Mouse (Mus musculus) hindbrain, embryonic 15.5 days (tissue): ENCODE results near the gene Tmprss2. TPM values are rescaled to one million over a fixed set of nuclear protein-coding genes. Genes with fewer than 3 reads are reported as not detected.
A peak's percentile ranks its signal among the peaks of the same experiment; 100 is the strongest.

ENCODE experiments used
- ATAC-seq: fragments of 200-750 bp; cut with Nextera tagmentation; 2 replicates; pipeline ENCODE4 v1.8.0; 2017; ENCODE audit warnings: low read depth, moderate number of reproducible peaks, moderate TSS enrichment; ENCODE audit not compliant: low FRiP score
- H3K27ac ChIP-seq: fragments of 300-500 bp; sonication (generic); replicated peaks from 2 replicates; pipeline ENCODE4 v1.5.1; 2015; ENCODE audit warnings: mild to moderate bottlenecking, inconsistent platforms
- H3K27me3 ChIP-seq: fragments of 300-500 bp; sonication (generic); 2 replicates; pipeline ENCODE4 v1.6.1; 2015; ENCODE audit warnings: control low read depth, inconsistent platforms
- H3K36me3 ChIP-seq: fragments of 300-500 bp; sonication (generic); 2 replicates; pipeline ENCODE4 v1.6.1; 2015; ENCODE audit warnings: control low read depth, inconsistent platforms
- H3K4me1 ChIP-seq: fragments of 300-500 bp; sonication (generic); replicated peaks from 2 replicates; pipeline ENCODE4 v1.6.1; 2015; ENCODE audit warnings: control low read depth, inconsistent platforms
- H3K4me2 ChIP-seq: fragments of 300-500 bp; sonication (generic); 2 replicates; pipeline ENCODE4 v1.6.1; 2015; ENCODE audit warnings: moderate library complexity, mild to moderate bottlenecking, inconsistent platforms
- H3K4me3 ChIP-seq: fragments of 300-500 bp; sonication (generic); 2 replicates; pipeline ENCODE4 v1.5.1; 2015; ENCODE audit warnings: mild to moderate bottlenecking, inconsistent platforms
- H3K9ac ChIP-seq: fragments of 300-500 bp; sonication (generic); 2 replicates; pipeline ENCODE4 v1.6.1; 2015; ENCODE audit warnings: inconsistent platforms
- H3K9me3 ChIP-seq: fragments of 300-500 bp; sonication (generic); 2 replicates; pipeline ENCODE4 v1.6.1; 2016; ENCODE audit warnings: control low read depth, inconsistent platforms
- WGBS: fragments of 180-500 bp; shearing (Covaris S2); methylation state at CpG from one replicate; pipeline ENCODE4 v1.1.7; 2015; 5-methylcytosine and 5-hydroxymethylcytosine counted together
- polyA plus RNA-seq: library from polyadenylated mRNA; unstranded; fragments of >200 nt; fragmentation: Nextera tagmentation; extraction: Ambion mirVana; gene quantifications from 2 replicates; pipeline ENCODE4 v1.2.1, GENCODE M21; 2015

The Tmprss2 gene
- polyA plus RNA-seq, 1 experiment from 2014 or later: 0.13 TPM

DNA sequence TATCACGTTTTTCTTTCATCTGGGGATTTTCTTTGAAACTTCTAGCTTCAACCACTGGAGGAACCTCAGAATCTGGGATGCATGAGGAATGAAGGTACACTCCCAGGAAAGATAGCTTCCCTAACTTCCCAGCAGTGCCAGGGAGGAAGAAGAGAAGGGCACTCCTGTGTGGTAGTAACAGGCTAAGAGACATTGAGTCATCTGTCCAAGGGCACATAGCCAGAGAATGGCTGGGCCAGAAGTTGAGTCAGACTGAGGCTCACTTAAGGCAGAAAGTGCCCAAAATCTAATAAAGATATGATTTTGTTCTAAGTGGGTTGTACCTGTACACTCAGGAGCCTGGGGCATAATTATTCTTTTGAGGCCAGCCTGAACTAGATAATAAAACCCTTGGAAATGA is 41.6 kb downstream of the Tmprss2 start:
- Histone ChIP-seq H3K36me3 (no peaks in the 10 kb centered on the region), H3K4me1 (no peaks in the 10 kb centered on the region), H3K4me3 (no peak overlapping the region), H3K27ac (no peak overlapping the region), H3K9ac (no peak overlapping the region), H3K9me3 (no peaks in the 10 kb centered on the region), H3K27me3 (no peaks in the 10 kb centered on the region), H3K4me2 (no peak overlapping the region)
- WGBS: 62% methylated on average over 1 of the region's 1 CpGs
- no peak for ATAC-seq

DNA sequence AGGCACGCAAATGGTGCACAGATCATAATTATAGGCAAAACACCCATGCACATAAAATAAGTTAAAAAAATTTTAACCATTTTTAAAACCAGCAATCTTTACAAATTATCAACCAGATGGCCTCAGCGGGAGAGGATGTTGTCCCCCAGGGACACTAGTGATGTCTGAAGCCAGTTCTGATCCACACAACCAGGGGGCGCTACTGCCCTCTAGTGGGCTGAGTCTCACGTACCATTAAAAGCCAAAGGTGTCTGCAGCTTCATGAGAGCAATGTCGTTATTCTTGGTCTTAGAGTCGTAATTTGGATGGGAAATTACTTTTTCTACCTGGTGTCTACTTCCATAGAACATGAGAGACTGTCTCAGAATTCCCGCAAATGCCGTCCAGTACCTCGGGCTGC is 42.3 kb downstream of the Tmprss2 start:
- Histone ChIP-seq H3K4me1 (no peaks in the 10 kb centered on the region), H3K9me3 (no peaks in the 10 kb centered on the region), H3K27me3 (no peaks in the 10 kb centered on the region), H3K36me3 (no peaks in the 10 kb centered on the region), H3K27ac (no peak overlapping the region), H3K4me3 (no peak overlapping the region), H3K9ac (no peak overlapping the region), H3K4me2 (no peak overlapping the region)
- WGBS: 70% methylated on average over 9 of the region's 9 CpGs
- ATAC-seq: no peak

DNA sequence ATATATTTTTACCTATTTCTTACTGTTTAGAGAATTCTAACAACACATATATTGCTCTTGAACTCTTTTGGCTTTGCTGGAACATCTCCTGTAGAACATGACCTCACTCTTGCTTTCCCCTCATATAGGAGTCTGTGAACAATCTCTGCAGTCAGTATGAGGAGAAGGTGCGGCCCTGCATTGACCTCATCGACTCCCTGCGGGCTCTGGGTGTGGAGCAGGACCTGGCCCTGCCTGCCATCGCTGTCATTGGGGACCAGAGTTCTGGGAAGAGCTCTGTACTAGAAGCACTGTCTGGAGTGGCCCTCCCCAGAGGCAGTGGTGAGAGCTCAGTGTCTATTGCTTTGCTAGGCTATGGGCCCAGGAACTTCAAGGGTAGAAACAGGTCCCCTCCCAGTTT is 66.7 kb downstream of the Tmprss2 start:
- H3K9ac ChIP-seq: no peak overlapping the region
- 83% methylated on average over 4 of the region's 4 CpGs for WGBS
- H3K27me3 ChIP-seq: no peaks in the 10 kb centered on the region
- no peaks in the 10 kb centered on the region for H3K9me3 ChIP-seq
- H3K4me1 ChIP-seq: no peaks in the 10 kb centered on the region
- no peak overlapping the region for H3K4me2 ChIP-seq
- no peak for ATAC-seq
- no peak overlapping the region for H3K27ac ChIP-seq
- H3K36me3 ChIP-seq: no peaks in the 10 kb centered on the region
- H3K4me3 ChIP-seq: no peak overlapping the region

DNA sequence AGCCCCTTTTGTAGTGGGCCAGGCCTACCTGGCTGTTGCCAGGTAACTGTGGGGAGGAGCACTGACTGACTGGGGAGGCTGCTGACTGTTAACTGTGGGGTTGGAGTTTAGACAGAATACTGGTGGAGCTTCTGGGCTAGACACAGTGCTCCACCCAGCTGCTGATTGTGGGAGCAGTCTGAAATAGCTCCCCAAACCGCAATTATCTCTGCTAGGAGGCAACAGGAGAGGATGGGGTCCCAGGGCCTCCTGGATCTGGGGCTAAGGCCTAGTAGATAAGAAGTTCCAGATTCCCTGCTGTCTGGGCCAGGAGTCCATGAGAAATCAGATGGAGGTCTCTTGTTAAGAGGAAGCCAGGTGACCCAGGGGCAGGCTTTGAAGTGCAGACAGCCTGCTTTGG is 74.1 kb downstream of the Tmprss2 start:
- H3K4me3 ChIP-seq: no peak overlapping the region
- H3K27me3 ChIP-seq: no peaks in the 10 kb centered on the region
- H3K9me3 ChIP-seq: no peaks in the 10 kb centered on the region
- no peak overlapping the region for H3K9ac ChIP-seq
- H3K36me3 ChIP-seq: no peaks in the 10 kb centered on the region
- H3K4me1 ChIP-seq: peaks cover 10% of the 10 kb centered on the region; the same call in 1 of the 2 replicates
- 64% methylated on average over 1 of the region's 1 CpGs for WGBS
- 0 out of 2 replicates have a peak overlapping the region, but pooled peaks have one; percentile 9 for H3K4me2 ChIP-seq
- no peak overlapping the region for H3K27ac ChIP-seq
- ATAC-seq: no peak

DNA sequence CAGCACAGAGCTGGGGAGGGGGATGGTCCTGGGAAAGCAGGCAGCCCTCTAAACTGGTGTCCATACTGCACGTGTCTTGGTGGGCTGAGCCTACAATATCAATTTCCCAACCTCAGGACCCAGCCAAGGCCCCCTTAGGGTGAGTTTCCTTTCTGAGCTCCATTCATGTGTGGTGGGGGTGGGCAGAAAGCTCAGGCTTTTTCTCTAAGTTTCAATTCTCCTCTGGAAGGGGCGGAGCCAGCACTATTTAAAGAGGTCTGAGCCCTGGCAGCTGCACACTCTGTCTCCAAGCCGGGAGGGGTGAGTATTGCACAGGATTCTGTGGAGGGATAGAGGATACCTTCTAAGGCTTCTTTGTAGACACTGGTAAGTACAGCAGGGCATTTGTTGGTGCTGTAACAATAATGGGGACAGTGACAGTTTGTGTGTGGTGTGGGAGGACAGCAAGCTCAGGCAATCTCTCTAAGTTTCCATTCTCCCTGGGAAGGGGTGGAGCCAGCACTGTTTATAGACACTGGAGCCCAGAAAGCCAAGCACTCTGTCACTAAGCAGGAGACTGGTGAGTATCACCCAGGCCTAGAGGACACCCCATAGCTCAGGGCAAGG is 75.1 kb downstream of the Tmprss2 start:
- Histone ChIP-seq H3K36me3 (no peaks in the 10 kb centered on the region), H3K9ac (no peak overlapping the region), H3K4me3 (no peak overlapping the region), H3K9me3 (no peaks in the 10 kb centered on the region), H3K27me3 (no peaks in the 10 kb centered on the region), H3K4me2 (peak overlapping the region; percentile 30; the same call in 1 of the 2 replicates), H3K4me1 (peaks cover 10% of the 10 kb centered on the region; the same call in 1 of the 2 replicates), H3K27ac (peak overlapping the region; percentile 64)
- peak; percentile 83 for ATAC-seq
- 8% methylated on average over 3 of the region's 3 CpGs for WGBS

DNA sequence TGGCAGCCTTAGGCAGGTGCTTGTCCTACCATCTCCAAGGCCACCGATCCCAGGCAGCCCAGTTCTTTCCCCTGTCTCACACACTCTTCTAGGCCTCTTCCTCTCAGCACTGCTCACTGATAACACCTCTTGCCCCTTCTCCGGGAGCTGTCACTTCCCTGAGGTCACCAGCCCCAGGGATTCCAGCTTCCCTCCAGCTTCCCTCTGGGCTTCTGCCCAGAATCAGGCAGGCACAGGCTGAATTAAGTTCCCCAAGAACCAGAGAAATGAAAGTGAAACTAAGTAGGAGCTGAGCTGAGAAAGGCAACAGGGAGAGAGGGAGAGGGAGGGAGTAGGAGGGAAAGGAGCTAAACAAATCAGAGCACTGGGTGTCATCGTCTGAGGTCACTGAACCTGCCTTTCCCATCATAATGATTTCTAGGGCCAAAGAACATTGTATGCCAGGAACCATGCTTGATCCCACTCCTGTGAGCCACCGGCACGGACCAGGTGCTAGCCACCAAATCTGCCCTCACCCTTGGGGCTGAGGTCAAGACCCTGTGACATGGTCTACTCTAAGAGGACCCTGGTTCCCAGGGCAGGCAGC is 76.0 kb downstream of the Tmprss2 start:
- no peak overlapping the region for H3K9ac ChIP-seq
- H3K27me3 ChIP-seq: no peaks in the 10 kb centered on the region
- ATAC-seq: peak; percentile 17; the same call in 1 of the 2 replicates
- H3K4me2 ChIP-seq: peak overlapping the region; percentile 22
- H3K27ac ChIP-seq: peak overlapping the region; percentile 64
- no peaks in the 10 kb centered on the region for H3K9me3 ChIP-seq
- no peak overlapping the region for H3K4me3 ChIP-seq
- H3K4me1 ChIP-seq: peaks cover 10% of the 10 kb centered on the region; the same call in 1 of the 2 replicates
- no peaks in the 10 kb centered on the region for H3K36me3 ChIP-seq
- 45% methylated on average over 5 of the region's 5 CpGs for WGBS

DNA sequence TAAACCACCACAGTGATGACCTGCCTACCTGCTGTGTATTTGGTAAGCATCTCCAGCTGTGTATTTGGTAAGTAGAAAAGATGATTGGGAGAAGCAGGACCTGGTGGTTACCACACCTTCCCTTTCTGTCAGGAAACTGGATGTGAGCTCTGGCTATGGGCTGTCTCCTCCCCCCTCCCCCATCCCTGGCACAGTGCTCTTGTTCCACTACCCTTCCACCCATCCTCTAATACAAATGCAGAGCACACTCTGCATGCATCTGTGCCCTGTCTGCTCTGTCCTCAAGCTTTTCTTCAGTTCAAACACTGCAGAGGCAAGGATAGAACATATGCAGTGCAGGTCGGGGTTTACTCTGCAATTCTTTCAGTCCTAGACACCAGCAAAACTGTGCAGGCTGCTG is 76.5 kb downstream of the Tmprss2 start:
- H3K9me3 ChIP-seq: no peaks in the 10 kb centered on the region
- no peaks in the 10 kb centered on the region for H3K36me3 ChIP-seq
- no peaks in the 10 kb centered on the region for H3K27me3 ChIP-seq
- H3K27ac ChIP-seq: no peak overlapping the region; the same call in 1 of the 2 replicates
- H3K9ac ChIP-seq: no peak overlapping the region
- H3K4me1 ChIP-seq: peaks cover 10% of the 10 kb centered on the region; the same call in 1 of the 2 replicates
- no peak overlapping the region for H3K4me3 ChIP-seq
- peak overlapping the region; percentile 22 for H3K4me2 ChIP-seq
- peak; percentile 40; the same call in 1 of the 2 replicates for ATAC-seq
- 36% methylated on average over 1 of the region's 1 CpGs for WGBS

DNA sequence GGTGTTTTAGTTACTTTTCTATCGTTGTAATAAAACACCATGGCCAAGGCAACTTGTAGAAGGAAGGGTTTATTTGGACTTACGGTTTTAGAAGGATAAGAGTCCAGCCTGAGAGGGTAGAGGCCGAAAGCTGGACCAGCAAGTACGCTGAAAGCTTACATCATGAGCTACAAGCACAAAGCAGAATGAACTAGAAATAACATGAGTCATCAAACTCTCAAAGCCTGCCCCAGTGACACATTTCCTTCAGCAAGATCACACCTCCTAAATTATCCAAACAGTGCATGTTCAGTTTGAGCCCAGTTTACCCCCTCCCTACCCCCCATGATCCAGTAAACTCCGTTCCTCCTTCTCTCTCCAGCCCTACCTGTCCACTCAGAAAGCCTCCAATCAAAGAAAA is 77.2 kb downstream of the Tmprss2 start:
- H3K27ac ChIP-seq: no peak overlapping the region
- no peak for ATAC-seq
- H3K4me1 ChIP-seq: peaks cover 10% of the 10 kb centered on the region; the same call in 1 of the 2 replicates
- 94% methylated on average over 5 of the region's 5 CpGs for WGBS
- H3K27me3 ChIP-seq: no peaks in the 10 kb centered on the region
- no peaks in the 10 kb centered on the region for H3K9me3 ChIP-seq
- H3K36me3 ChIP-seq: no peaks in the 10 kb centered on the region
- no peak overlapping the region for H3K4me3 ChIP-seq
- H3K4me2 ChIP-seq: no peak overlapping the region
- H3K9ac ChIP-seq: no peak overlapping the region

DNA sequence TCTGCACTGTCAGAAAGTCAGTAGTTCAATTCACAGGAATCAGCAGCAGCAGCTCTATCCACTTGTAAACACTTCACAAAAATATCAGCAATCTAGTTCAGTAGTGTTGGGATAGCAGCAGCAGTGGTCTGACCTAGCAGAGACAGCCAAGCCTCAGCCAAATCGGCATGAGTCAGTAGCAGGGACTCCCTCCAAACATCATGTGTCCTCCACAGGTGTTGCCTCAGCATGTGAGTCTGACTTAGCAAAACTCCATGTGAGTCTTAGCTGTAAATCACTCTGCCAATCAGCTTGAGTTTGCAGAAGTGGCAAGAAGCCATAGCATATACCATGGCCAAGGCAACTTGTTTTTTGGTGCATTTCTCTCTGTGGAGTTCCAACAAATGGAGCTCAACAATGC is 77.9 kb downstream of the Tmprss2 start:
- Histone ChIP-seq H3K27me3 (no peaks in the 10 kb centered on the region), H3K9me3 (no peaks in the 10 kb centered on the region), H3K36me3 (no peaks in the 10 kb centered on the region), H3K4me2 (no peak overlapping the region), H3K4me1 (peaks cover 10% of the 10 kb centered on the region; the same call in 1 of the 2 replicates), H3K4me3 (no peak overlapping the region), H3K9ac (no peak overlapping the region), H3K27ac (no peak overlapping the region)
- 97% methylated on average over 1 of the region's 1 CpGs for WGBS
- no peak for ATAC-seq

DNA sequence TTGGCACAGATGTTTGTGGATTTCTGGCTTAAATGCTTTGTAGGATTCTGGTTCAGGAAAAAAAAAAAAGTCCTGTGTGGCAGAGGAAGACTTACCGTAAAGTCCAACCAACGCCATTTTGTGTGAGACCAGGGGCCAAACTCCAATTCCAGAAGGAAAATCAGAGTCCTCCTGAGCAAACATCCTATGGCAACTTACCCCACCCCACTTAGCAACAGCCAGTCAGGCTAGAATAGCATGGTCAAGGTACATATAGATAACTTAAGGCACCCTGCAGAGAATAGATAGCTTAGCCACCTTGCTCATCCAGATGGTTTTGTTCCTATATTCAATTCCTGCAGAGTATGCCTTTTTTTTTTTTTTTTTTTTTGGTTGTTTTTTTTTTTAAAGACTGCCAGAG is 81.8 kb downstream of the Tmprss2 start:
- H3K27me3 ChIP-seq: no peaks in the 10 kb centered on the region
- no peaks in the 10 kb centered on the region for H3K9me3 ChIP-seq
- H3K36me3 ChIP-seq: no peaks in the 10 kb centered on the region
- H3K4me1 ChIP-seq: no peaks in the 10 kb centered on the region
- no peak overlapping the region for H3K4me2 ChIP-seq
- H3K27ac ChIP-seq: no peak overlapping the region
- WGBS: 87% methylated on average over 2 of the region's 2 CpGs
- no peak for ATAC-seq
- H3K9ac ChIP-seq: no peak overlapping the region
- H3K4me3 ChIP-seq: no peak overlapping the region

DNA sequence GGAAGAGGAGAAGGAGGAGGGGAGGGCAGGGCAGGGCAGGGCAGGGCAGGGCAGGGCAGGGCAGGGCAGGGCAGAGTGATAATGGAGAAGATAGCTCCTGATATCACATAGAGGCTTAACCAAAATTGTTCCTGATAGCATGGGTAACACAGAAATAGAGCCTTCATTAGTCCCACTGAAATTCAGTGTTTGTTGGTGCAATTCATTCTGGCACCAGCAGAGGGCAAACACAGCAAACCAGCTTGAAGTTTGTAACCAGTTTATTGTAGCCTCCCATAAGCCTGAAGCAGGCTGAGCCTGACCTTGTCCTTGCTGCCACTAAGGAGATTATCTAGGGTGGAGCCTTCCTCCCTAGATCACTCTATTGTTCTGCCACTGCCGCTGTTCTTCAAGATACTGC is 88.0 kb downstream of the Tmprss2 start:
- H3K27me3 ChIP-seq: no peaks in the 10 kb centered on the region
- H3K4me2 ChIP-seq: no peak overlapping the region
- H3K27ac ChIP-seq: no peak overlapping the region
- H3K9ac ChIP-seq: no peak overlapping the region
- ATAC-seq: peak; percentile 19; the same call in 1 of the 2 replicates
- H3K4me3 ChIP-seq: no peak overlapping the region
- H3K4me1 ChIP-seq: no peaks in the 10 kb centered on the region
- H3K9me3 ChIP-seq: no peaks in the 10 kb centered on the region
- no peaks in the 10 kb centered on the region for H3K36me3 ChIP-seq
- 15% methylated on average over 1 of the region's 1 CpGs for WGBS

DNA sequence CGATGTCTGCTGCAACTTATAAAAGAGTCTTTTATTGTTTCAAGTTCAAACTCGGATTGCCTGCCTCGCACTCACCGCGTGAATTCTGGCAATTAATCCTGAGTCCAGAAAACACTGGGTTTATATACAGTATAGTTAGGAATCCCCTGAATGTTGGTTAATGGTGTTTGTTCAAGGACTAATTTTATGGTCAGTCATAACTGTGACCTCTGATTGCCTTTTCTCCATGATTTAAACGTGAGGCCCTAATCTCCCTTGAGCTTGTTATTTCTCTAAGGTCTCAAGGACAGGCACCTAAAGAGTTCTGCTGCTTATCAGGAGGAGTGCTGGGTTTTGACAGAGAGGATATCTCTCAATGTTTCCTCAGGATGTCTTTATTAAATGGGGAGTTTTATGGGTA is 89.0 kb downstream of the Tmprss2 start:
- 84% methylated on average over 6 of the region's 6 CpGs for WGBS
- no peaks in the 10 kb centered on the region for H3K4me1 ChIP-seq
- H3K4me3 ChIP-seq: no peak overlapping the region
- H3K27me3 ChIP-seq: no peaks in the 10 kb centered on the region
- H3K9me3 ChIP-seq: no peaks in the 10 kb centered on the region
- no peaks in the 10 kb centered on the region for H3K36me3 ChIP-seq
- no peak for ATAC-seq
- no peak overlapping the region for H3K4me2 ChIP-seq
- no peak overlapping the region for H3K27ac ChIP-seq
- H3K9ac ChIP-seq: no peak overlapping the region
